Mouse (Mus musculus) MEL (cell line): ENCODE measurements around the gene Tbc1d24.

ENCODE experiments used
- CHD1 ChIP-seq: IDR thresholded peaks from 2 replicates; pipeline ENCODE4 v1.6.1; 2012; ENCODE audit warnings: low read depth, mild to moderate bottlenecking, inconsistent platforms, low read length, improper control_type of control experiment
- EP300 ChIP-seq, 2 experiments: IDR thresholded peaks; 2 replicates each; pipeline ENCODE4 v1.6.1; 2011; ENCODE audit warnings: improper control_type of control experiment in 2 of 2, low read length in 2 of 2, low read depth in 1 of 2, mild to moderate bottlenecking in 1 of 2
- POLR2A ChIP-seq, 2 experiments: IDR thresholded peaks; 2 replicates each; pipeline ENCODE4 v1.6.1; 2011 to 2012; ENCODE audit warnings: low read length in 2 of 2, mild to moderate bottlenecking in 2 of 2, control low read depth in 1 of 2, improper control_type of control experiment in 1 of 2, low read depth in 1 of 2, moderate library complexity in 1 of 2; ENCODE audit not compliant: control insufficient read depth in 1 of 2, insufficient read depth in 1 of 2, poor library complexity in 1 of 2
- SIN3A ChIP-seq: IDR thresholded peaks from 2 replicates; pipeline ENCODE4 v1.6.1; 2012; ENCODE audit warnings: low read length, improper control_type of control experiment, inconsistent platforms
- ZNF384 ChIP-seq: IDR thresholded peaks from 2 replicates; pipeline ENCODE4 v1.6.1; 2012; ENCODE audit warnings: low read depth, mild to moderate bottlenecking, inconsistent platforms, low read length, improper control_type of control experiment

DNA sequence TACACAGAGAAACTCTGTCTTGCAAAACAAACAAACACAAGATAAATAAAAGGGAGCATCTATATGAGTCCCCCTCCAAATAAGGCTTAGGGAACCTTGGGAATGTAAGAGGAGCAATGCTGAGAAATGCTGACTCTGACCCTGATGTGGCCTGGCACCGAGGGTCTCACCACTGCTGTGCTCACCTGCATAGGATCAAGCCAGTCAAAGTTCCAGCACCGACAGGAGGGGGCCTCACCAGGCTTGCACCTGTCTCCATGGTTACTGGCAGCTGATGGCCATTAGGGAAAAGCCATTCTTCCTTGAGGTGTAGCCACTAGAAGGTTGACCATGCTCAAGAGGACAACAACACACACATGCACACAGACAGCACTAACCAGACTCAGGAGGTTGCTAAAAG, 62.5 kb downstream of the Tbc1d24 start:
- no peak for TF ChIP-seq POLR2A (IDR thresholded peaks at IDR 0.05; ENCODE audit: control insufficient read depth in 1 of 2, insufficient read depth in 1 of 2, low read depth in 1 of 2, low read length in 2 of 2, poor library complexity in 1 of 2)
- TF ChIP-seq EP300 (IDR thresholded peaks at IDR 0.05; ENCODE audit: low read depth in 1 of 2, low read length in 2 of 2) = no peak
- TF ChIP-seq SIN3A = no peak
- no peak for TF ChIP-seq CHD1
- no peak for TF ChIP-seq ZNF384
